Mouse (Mus musculus) gastrocnemius, adult 2 months (tissue): Measurements from ENCODE around the gene Cyp51. TPM values are rescaled to one million over a fixed set of nuclear protein-coding genes. Genes with fewer than 3 reads are reported as not detected.
"Not testable (repeated sequence)": the region's sequence is repeated elsewhere in the genome, so short reads cannot be mapped to it uniquely, and the experiment has no call there.

Experiments used
- DNase-seq: peaks from one replicate; pipeline ENCODE4 v3.0.0; 2022
- H3K27ac ChIP-seq: fragments of 200-600 bp; 2 replicates; pipeline ENCODE4 v1.8.1; 2022; ENCODE audit warnings: mild to moderate bottlenecking
- H3K4me3 ChIP-seq: fragments of 200-600 bp; 2 replicates; pipeline ENCODE4 v1.8.1; 2022; ENCODE audit warnings: mild to moderate bottlenecking, moderate library complexity
- CTCF ChIP-seq: fragments of 200-600 bp; IDR thresholded peaks from 2 replicates; pipeline ENCODE4 v1.8.1; 2022; ENCODE audit warnings: antibody characterized with exemption, mild to moderate bottlenecking, moderate library complexity
- intact Hi-C: fragments of 180-260 bp; cut with DNase I; formaldehyde crosslinking; loops from one replicate; pipeline ENCODE4 v1.15.1; 2025
- long read RNA-seq, 2 experiments: library from polyadenylated mRNA; stranded (forward); transcript quantifications; one replicate each; pipeline ENCODE4 v2.0.0; 2021
- total RNA-seq, 2 experiments: library from RNA; stranded (reverse); gene quantifications; 2 replicates each; pipeline ENCODE4 v1.2.3; 2021

The Cyp51 gene
- 1 to 10 TPM; 1.8 to 3.9 TPM for total RNA-seq
- long read RNA-seq, experiment 1, transcript Cyp51-201 (10 exons, 3,931 nt): major isoform, 6 of 7 reads
- long read RNA-seq, experiment 1, partial matches to known transcripts: 0 of 7 reads
- long read RNA-seq, experiment 1, other reads (novel, unspliced or antisense): 1 of 7 reads
- long read RNA-seq, experiment 2, transcript Cyp51-201 (10 exons, 3,931 nt): major isoform, 6 of 8 reads
- long read RNA-seq, experiment 2, partial matches to known transcripts: 0 of 8 reads
- long read RNA-seq, experiment 2, other reads (novel, unspliced or antisense): 2 of 8 reads

- peak within 1 kb of the TSS; percentile 90 for H3K4me3 ChIP-seq
- peak within 1 kb of the TSS; percentile 90 for H3K27ac ChIP-seq
- intact Hi-C loops: loop anchor here (5.0 to 10.0 kb wide), 2 partner anchors 88 to 460 kb away; partner anchors contain the start of gene Mterf1b
- no peak for TF ChIP-seq CTCF
- peak; percentile 91 for DNase-seq
Measured at GRCm38 (mm10) chr5:4104341-4105040, at the start of gene Cyp51. Cyp51 (minus strand) TSS chr5:4104746.

GRCm38 (mm10) chr5:4112570-4113098, 8.1 kb upstream of the Cyp51 start:
- Histone ChIP-seq H3K27ac (no peak overlapping the region), H3K4me3 (no peak overlapping the region)
- intact Hi-C loops: no loop called here
- no peak for DNase-seq
- TF ChIP-seq CTCF: no peak

GRCm38 (mm10) chr5:4107056-4107455, 2.5 kb upstream of the Cyp51 start:
- H3K4me3 ChIP-seq, H3K27ac ChIP-seq, DNase-seq: not testable (repeated sequence)
- intact Hi-C loops: loop anchor here (10.0 kb wide), 1 partner anchor 462 kb away; no protein-coding TSS in a partner anchor

- Histone ChIP-seq H3K4me3 (no peak overlapping the region), H3K27ac (no peak overlapping the region)
- DNase-seq: no peak
- intact Hi-C loops: loop anchor here (10.0 kb wide), 1 partner anchor 461 kb away; no protein-coding TSS in a partner anchor
- no peak for TF ChIP-seq CTCF
Measured at GRCm38 (mm10) chr5:4105651-4106186, 1.2 kb upstream of the Cyp51 start.

GRCm38 (mm10) chr5:4103626-4104340, 763 bp downstream of the Cyp51 start:
- no peak for TF ChIP-seq CTCF
- peak overlapping the region; percentile 90 for H3K27ac ChIP-seq
- intact Hi-C loops: loop anchor here (5.0 to 10.0 kb wide), 2 partner anchors 89 to 459 kb away; partner anchors contain the start of gene Mterf1b
- no peak for DNase-seq
- H3K4me3 ChIP-seq: peak overlapping the region; percentile 90

GRCm38 (mm10) chr5:4101770-4102169, 2.8 kb downstream of the Cyp51 start:
- Histone ChIP-seq H3K4me3 (no peak overlapping the region), H3K27ac (no peak overlapping the region)
- peak; percentile 44; the same call in 1 of the 2 replicates for TF ChIP-seq CTCF
- intact Hi-C loops: loop anchor here (5.0 to 10.0 kb wide), 2 partner anchors 91 to 457 kb away; partner anchors contain the start of gene Mterf1b
- no peak for DNase-seq

- H3K27ac ChIP-seq: no peak overlapping the region
- no peak for TF ChIP-seq CTCF
- H3K4me3 ChIP-seq: no peak overlapping the region
- intact Hi-C loops: loop anchor here (5.0 to 10.0 kb wide), 2 partner anchors 91 to 456 kb away; partner anchors contain the start of gene Mterf1b
- no peak for DNase-seq
Measured at GRCm38 (mm10) chr5:4101031-4101430, 3.5 kb downstream of the Cyp51 start.

GRCm38 (mm10) chr5:4094471-4094870, 10.1 kb downstream of the Cyp51 start:
- intact Hi-C loops: no loop called here
- TF ChIP-seq CTCF: no peak
- Histone ChIP-seq H3K4me3 (no peak overlapping the region), H3K27ac (no peak overlapping the region)
- DNase-seq: no peak

- no peak for TF ChIP-seq CTCF
- DNase-seq: no peak
- intact Hi-C loops: no loop called here
- Histone ChIP-seq H3K27ac (no peak overlapping the region), H3K4me3 (no peak overlapping the region)
Measured at GRCm38 (mm10) chr5:4088190-4088589, 16.4 kb downstream of the Cyp51 start.

- TF ChIP-seq CTCF: no peak
- intact Hi-C loops: no loop called here
- no peak for DNase-seq
- H3K4me3 ChIP-seq: no peak overlapping the region
- no peak overlapping the region for H3K27ac ChIP-seq
Measured at GRCm38 (mm10) chr5:4086309-4086708, 18.2 kb downstream of the Cyp51 start.

- TF ChIP-seq CTCF: no peak
- intact Hi-C loops: no loop called here
- Histone ChIP-seq H3K4me3 (no peak overlapping the region), H3K27ac (no peak overlapping the region)
- DNase-seq: no peak
Measured at GRCm38 (mm10) chr5:4084948-4085347, 19.6 kb downstream of the Cyp51 start.

- no peak overlapping the region for H3K27ac ChIP-seq
- DNase-seq: no peak
- intact Hi-C loops: no loop called here
- TF ChIP-seq CTCF: no peak
- H3K4me3 ChIP-seq: no peak overlapping the region
Measured at GRCm38 (mm10) chr5:4081513-4081912, 23.0 kb downstream of the Cyp51 start.
